Mouse (Mus musculus) ovary, postnatal 14 days (tissue): ENCODE data around the gene Kpna4.
A peak's percentile ranks its signal among the peaks of the same experiment; 100 is the strongest.

Experiments used
- DNase-seq: peaks from one replicate; pipeline ENCODE4 v3.0.0; 2022; ENCODE audit warnings: low spot score

Kpna4 gene

DNA sequence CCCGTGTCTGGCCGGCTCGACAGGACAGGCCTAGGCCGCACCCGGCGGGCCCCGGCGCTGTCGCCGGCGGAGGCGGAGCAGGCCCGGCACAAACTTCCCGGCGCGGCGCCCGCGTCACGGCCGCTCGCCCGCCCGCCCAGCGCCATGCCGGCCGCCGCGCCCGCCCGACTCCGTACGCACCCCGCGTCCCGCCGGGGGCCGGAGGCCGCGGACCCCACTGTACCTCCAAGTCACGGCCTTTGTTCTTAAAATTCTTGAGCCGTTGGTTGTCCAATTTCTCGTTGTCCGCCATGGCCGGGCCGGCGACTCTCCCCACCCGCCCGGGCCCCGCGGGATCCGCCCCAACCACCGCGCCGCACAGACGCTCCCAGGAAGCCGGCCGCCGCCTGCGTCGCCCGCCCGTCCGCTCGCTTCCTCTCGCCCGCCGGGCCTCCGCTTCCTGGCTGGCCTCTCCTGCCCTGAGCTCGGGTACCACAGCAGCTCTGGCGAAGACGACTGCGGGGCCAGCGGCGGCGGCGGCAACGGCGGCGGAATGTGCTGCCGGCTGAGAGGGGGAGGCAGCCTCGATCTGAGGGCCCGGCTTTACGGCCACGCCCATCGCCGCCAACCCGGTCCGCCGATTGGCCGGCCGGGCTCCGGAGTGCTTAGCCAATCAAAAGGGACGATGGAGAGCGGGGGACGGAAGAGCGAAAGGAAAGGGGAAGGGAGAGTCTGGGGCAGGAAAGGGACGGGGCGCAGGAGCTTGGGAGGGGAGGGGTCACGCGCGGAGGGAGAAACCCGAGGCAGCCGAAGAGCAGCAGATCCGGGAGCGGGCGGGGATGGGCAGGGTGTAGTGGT, at the start of gene Kpna4:
Gene Kpna4, minus strand, starts transcription at position 605 of the 837 bp plus-strand sequence.
- DNase-seq = peak; percentile 88

DNA sequence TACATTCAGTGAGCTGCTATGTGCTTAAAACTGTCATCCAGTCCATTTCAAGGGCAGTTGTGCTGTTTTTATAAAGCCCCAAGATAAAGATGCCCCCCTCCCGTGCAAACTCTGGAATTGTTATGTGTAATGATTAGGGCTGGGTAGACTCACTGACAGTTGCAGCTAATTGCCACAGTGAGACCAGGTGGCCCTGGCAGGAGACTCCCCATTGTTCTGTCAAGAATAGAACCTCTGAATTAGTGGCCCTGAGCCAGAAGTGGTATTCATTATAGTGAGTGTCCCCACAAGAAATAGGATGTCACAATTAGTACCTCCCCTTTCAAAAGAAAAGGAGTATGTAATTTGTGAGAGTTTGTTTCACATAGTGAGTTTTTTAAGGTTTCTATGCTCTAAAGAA, 48.3 kb upstream of the Kpna4 start:
- no peak for DNase-seq

DNA sequence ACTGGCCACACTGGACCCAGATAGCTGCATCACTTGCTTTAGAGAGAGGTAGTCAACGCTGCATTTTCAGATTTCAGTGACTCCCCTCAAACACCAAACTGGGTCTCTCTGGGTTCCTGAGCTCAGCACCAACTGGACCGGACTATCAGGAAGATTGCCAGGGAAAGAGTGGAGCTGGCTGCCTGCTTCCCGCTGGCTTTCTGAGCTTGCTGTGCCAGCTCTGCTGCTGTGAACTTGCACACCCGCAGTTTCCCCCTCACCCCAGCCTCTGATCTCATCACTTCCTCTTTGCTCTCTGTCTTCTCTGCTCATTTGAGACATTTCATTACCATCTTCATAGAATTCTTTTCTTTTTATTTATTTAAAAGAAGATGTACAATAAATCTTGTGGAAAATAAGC, 44.2 kb upstream of the Kpna4 start:
- no peak for DNase-seq

DNA sequence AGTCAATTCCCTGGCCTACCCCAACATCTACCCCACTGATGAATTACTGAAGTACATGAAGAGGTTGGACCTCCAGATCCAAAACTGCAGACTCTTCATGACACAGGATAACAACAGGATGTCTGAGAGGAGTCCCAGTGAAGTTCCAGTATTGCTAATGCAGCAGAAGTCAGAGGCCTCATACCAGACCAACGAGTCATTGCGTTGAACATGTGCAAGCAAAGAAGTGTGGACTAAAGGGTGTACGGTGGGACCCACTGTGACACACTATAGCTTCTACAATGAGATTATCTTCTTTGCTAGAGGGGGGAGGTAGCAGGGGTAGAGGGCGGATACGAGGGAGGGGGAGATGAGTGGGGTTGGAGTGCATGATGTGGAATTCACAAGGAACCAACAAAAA, 42.9 kb upstream of the Kpna4 start:
- no peak for DNase-seq

DNA sequence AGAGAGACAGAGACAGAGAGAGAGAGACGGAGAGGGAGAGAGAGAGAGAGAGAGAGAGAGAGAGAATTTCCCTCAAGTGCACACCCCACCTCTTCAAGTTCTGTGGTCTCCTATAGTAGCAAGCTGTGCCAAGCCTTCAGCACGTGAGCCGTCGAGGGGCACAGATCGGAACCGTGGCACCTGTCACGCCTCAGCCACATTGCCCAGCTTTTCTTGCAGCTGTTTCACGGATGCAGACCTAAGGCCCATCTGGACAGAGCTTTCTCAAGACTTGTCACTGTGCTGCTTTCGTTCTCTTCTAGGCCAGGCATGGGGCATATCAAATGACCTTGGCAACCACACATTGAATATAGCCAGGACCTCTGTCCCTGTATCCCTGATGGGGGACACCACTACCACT, 41.8 kb upstream of the Kpna4 start:
- DNase-seq = no peak

DNA sequence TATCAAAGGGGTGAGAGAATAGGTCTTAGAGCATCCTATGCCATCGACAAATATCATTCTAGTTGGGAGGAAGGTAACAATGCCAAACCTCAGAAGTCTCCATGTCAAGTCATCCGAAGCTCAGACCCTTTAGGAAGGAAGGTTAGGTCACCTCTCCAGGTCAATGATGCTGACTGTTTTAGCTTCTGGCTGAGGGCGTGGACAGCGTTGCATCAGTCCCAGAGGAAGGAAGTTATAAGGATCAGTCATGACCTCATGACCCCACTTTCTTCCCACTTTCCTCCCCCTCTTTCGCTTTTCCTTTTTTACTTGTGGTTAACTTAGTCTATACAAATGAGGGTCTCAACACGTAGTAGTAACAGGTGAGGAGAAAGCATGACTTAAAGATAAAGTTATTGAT, 36.1 kb upstream of the Kpna4 start:
- DNase-seq = no peak

DNA sequence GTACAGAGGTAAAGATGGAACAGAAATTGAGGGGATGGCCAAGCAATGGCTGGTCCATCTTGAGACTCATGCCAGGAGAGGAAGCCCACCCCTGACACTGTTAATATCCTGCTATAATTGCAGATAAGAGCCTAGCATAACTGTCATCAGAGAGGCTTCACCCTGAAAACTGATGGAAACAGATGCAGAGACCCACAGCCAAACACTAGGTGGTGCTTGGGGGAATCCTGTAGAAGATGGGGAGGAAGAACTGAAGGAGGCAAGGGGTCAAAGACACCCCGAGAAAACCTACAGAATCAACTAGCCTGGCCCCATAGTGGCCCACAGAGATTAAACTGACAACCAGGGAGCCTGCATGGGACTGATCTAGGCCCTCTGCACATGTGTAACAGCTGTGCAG, 33.5 kb upstream of the Kpna4 start:
- DNase-seq = no peak

DNA sequence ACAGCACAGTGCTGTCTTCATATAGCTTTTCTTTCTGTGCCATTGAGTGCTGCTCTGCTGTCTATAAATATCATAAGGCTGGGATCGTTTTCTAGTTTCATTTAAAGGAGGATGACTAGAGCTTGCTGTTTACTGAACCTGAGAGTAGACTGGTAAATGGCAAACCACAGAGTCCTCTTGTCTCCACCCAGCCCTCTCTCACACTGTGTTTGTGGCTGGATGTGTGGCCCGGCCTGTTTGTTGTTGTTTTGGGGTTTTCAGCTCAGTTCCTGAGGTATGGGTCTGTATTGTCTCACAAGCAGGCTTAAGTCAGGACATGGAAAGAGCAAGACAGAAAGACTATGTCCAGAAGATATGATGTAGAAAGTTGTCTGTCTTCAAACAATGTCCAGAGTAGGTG, 32.6 kb upstream of the Kpna4 start:
- DNase-seq = no peak

DNA sequence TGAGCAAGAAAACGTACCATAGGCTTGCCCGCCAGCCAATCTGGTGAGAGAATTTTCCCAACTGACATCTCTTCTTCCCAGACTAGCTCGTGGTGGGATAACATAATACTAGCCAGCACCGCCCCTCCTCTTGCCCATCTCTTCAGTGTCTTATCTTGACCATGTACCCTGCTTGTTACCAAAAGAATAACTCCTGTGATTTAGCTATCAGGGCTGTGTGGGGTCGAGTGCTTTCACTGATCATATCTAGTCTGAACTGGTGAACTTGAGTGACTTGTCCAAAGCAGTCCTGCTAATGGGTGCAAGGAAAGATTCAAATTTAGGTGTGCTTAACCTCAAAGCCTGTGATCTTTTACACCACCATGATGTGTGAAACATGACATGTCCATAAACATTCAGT, 31.0 kb upstream of the Kpna4 start:
- no peak for DNase-seq

DNA sequence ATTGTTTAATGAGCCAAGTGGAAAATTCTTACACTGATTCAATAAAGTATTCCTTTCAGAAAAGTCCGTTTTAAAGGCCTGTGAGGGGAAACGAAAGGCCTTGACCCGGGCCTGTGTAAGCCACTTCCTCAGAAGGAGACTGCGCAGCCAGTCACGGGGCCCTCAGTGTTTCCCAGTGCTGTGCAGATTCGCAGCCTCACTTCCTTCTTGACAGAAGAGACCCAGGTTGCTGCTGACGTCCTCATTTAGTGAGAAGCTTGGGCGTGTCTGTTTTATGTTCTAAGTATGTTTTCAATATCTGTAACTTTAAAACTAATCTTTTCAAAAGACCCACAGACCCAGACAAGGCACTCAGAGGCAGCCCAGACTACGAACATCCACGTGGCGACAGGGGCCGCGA, 29.6 kb upstream of the Kpna4 start:
- DNase-seq = no peak

DNA sequence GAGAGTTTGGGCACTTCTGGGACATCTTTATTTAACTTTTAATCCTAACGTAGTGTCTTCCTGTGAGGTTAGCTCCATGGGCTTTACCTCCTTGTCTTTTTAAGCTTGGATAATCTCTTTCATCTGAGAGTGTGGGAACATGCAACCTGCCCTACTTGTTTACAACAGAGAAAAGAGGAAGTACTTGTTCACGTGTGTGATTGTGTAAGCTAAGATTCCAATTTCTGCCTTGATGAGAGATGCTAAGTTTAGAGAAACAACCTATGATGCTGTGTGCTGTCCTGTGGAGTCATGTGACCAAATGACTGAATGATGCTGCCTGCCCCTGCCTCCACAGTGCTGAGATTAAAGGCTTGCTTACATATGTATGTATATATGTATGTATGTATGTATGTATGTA, 27.8 kb upstream of the Kpna4 start:
- DNase-seq = no peak

DNA sequence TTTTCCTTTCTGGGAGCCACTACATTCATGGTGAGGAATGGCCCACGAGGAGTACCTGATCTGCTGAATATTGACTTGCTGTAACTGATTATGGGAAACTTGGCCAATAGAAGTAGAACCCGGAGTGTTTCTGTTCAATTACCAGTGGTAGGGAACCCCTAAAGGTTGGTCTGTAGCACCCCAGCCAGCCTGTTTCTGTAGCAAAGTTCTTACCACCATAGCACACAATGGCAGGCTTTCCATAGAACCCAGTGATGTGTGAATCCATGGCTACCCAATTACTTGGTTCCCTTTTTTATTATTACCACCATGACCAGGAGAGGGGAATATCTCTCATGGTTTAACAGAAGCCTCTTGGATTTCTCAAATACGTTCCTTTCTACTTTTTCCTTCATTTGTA, 24.0 kb upstream of the Kpna4 start:
- no peak for DNase-seq

DNA sequence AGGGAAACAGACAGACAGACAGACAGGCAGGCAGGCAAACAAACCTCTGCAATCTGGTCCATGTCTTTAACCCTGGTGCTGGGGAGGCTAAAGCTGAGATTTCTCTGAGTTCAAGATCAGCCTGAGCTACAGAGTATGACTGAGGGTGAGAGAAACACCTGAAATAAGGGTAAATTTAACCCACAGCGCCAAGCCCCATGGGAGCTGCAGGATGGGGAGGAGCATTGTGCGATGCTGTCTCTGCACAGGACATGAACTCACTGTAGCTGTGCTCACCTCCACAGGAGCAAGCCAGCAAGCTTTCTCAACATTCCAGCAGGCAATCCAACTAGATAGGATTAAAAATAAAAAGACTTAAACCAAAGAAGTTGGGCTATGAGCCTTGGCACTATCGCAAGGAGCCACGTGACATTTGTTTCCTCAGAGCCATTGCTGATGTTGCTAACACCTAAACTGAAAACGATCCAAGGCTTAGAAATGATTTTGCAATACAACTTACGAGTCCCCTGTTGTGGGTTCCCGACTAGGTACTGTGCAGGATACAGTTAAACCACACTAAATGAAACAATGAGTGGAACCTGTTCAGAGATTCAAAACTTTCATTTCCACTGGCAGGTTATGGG, 15.6 kb upstream of the Kpna4 start:
- DNase-seq = no peak

DNA sequence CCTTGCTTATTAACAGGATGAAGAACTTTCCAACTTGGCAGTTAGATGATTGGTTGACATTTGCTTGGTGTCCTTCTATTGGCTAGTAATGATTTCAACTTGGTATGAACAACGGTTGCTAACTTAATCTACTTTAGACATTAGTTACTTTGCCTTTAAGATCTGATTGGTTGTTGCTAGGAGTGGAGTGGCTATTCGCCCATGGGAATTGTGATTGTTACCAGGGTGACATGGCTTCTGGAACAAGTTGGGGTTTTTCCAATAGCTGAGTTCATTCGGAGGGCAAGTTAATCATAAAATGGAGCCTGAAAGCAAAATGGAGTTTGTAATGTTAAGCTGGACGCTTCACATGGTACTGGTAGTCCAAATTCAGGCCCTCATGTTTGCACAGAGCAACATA, 13.9 kb upstream of the Kpna4 start:
- DNase-seq = no peak

DNA sequence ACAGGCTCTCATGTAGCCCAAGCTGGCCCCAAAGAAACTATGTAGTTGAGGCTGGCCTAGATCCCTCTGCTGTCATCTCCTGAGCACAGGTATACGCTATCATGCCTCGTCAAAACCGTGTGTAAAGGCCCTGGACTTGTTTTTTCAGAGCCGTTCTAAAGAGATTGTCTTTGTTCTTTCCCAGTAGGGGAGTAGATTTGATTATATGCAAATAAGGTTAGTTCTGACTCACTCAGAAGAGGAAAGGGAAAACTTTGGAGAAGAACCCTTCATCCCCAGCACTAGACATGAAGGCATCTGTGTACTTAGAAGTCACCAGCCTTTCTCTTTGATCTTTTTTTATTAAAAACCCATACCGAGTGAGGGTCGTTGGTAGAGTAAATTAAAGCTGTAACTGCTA, 9.1 kb upstream of the Kpna4 start:
- no peak for DNase-seq

DNA sequence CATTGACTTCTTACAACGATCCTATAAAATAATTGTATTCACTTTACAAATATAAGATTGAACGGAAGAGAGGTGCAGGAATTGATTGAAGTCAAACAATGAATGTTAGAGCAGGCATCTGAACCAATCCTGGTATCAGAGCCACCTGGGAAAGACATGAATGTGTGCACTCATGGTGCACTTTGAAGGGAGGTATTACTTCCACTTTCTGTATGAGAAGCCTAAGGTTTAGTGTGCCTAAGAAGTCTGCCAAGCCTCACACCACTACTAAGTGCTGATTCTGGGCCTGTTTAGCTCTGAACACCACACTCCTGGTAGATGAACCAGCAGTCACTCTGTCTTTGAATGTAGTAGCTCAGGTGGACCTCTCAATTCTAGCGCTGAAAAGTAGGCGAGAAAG, 4.1 kb upstream of the Kpna4 start:
- no peak for DNase-seq

DNA sequence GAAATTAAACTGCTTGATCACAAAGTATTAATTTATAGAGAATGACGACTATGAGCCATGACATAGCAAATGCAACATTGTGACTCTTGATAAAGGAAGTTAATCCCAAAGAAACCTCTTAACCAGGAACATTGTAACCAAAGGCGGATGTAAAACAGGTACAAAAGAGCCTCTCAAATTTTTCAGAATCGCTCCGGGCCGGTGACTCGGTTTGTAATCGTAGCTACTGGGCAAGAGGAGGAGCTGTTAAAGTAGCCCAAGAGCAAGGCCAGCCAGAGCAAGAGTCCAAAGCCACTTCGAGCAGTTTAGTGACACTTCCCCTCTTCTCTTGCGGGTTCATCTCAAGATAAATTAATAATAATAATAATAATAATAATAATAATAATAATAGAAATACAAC, 780 bp upstream of the Kpna4 start:
- DNase-seq = no peak

DNA sequence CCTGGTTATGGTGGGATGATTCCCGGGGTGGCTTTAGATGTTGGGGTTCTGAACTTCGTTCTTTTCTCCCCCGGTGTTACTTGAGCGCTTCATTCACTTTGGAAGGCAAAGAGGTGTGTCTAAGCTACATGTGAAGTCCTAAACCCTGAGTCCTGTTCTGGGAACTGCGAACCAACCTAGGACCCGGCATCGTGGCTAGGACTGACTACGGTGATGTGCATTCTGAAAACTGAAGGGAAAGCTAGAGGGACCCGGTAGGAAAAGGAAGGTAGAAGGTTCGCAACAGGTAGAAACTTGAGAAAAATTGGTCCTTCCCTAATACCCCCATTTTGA, 399 bp upstream of the Kpna4 start:
- no peak for DNase-seq

DNA sequence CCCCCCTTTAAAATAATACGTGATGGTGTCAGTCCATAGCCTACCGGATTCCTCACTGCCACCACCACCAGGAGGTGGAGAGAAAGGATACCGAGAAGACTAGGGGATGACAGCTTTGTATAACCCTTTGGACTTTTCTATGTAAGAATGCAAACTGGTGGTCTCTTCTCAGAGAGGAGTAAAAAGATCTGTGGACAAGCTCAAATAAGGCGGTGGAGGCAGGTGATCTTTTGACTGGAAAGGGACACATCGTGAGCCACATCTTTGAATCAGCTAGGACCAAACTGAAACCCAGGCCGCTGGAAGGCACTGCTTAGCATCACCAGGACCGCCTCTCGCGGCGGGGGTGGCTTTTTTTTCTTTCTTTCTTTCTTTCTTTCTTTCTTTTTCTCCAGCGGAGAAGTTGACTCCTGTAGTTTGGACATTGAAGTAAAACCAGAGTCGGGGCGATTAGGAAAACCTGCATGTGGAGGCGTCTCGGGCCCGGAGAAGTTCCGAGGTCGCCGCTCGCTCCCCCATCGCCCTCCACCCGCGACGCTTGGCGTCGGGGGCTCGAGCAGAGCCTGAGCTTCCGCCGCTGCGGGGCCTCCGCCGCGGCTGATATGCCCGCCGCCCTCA, 913 bp downstream of the Kpna4 start:
- peak; percentile 3 for DNase-seq

DNA sequence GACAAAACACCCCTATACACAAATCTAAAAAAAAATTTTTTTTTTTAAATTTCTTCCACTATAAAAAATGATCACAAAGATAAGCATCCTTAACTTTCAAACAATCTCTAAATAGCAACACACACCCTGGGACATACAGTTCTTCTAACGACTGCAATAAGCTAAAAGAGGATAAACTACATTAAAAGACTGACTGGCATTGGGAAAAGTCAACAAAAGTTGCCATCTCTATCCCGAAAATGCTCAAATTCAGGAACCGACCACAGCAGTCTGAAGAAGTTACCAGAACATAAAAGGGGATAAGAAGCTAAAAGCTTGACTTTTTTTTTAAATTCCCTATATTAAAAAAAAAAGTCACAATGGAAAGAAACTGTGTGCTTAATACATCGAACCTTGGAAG, 1.5 kb downstream of the Kpna4 start:
- DNase-seq = no peak

DNA sequence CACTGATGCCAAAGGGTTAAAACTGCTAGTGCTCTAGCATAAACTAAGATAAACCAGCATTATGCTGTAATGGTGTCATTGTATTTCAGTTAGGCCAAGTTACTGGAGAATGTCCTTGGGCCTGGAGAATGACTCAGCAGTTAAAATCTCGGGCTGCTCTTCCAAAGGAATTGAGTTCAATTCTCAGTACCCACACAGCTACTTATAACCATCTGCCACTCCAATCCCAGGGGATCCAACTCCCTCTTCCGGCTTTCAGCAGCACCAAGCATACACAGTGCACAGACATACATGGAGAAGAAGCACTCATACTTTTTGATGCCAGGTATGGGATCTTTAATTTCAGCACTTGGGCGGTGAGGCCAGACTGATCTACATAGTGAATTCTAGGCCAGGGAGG, 8.1 kb downstream of the Kpna4 start:
- DNase-seq = no peak

DNA sequence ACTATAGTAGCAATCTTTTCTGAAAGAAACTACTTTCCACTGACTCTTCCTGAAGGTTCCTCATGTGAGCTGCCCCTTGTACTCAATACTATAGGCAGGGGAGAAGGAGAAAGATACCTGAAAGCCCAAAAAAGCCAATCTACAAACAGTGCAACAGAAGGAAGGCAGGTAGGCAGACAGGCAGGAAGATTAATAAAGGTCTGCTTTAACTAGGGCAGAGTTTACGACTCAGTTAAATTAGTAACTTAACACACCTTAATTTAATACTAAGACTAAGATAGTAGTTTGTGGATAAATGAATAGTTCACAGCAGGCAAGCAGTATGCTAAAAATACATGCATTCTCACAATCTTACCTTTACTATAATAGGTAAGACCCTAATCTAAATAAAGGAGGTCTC, 12.2 kb downstream of the Kpna4 start:
- DNase-seq = no peak

DNA sequence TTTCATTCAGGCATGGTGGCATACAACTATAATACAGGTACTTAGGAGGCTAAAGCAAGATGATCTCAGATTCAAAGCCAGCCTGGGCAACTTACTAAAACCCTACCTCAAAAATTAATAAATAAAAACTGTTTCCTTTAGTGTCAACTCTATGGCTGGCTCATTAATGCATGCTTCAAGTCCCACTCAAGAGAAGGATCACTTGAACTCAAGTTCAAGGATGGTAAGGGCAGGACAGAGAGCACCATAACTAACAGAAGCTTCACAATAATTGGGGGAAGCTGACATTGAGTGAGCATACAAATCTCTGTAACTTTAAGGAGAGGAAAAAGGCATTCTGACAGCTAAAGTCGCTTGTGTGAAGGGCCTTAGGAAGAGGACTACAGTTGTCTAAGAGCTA, 13.0 kb downstream of the Kpna4 start:
- no peak for DNase-seq

DNA sequence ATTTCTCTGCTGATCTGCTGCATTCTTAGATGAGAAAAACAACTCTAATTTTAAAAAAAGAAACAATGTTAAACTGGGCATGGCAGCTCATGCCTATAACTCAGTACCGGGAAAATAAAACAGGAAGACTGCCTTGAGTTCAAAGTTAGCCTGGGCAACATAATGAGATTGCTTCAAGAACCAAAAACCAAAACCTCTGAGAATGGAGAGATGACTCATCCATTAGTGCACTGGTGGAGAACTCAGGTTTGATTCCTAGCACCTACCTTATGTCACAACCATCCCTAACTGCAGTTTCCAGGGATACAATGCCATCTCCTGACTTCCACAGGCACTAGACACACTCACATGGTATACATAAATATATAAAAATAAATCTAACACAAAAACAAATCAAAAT, 17.8 kb downstream of the Kpna4 start:
- no peak for DNase-seq
